Mouse (Mus musculus): ENCODE data around the gene Exoc6. TPM values are rescaled to one million over a fixed set of nuclear protein-coding genes. Genes with fewer than 3 reads are reported as not detected.

The Exoc6 gene
- polyA plus RNA-seq, 1 experiment = 20.3 TPM

GRCm38 (mm10) chr19:37667855-37668594 is 117.8 kb downstream of the Exoc6 start:
- Histone ChIP-seq H3K4me3 (ENCODE audit: insufficient read depth, low read length) (no peak overlapping the region), H3K27ac (ENCODE audit: insufficient read depth, low read length) (no peak overlapping the region), H3K4me1 (ENCODE audit: control insufficient read depth, insufficient read depth, low read length) (no peaks in the 10 kb centered on the region)
- no peak for TF ChIP-seq CTCF (IDR thresholded peaks at IDR 0.05; ENCODE audit: extremely low read depth, insufficient read depth, low read length)

- no peak overlapping the region for H3K27ac ChIP-seq (ENCODE audit: insufficient read depth, low read length)
- no peaks in the 10 kb centered on the region for H3K4me1 ChIP-seq (ENCODE audit: control insufficient read depth, insufficient read depth, low read length)
- TF ChIP-seq POLR2A (IDR thresholded peaks at IDR 0.05; ENCODE audit: extremely low read depth, insufficient read depth, low read length) (no peak), CTCF (IDR thresholded peaks at IDR 0.05; ENCODE audit: extremely low read depth, insufficient read depth, low read length) (no peak)
- H3K4me3 ChIP-seq (ENCODE audit: insufficient read depth, low read length) = no peak overlapping the region
These were observed 118.4 kb downstream of the Exoc6 start for GRCm38 (mm10) chr19:37668657-37669056.

GRCm38 (mm10) chr19:37669486-37669885 is 119.3 kb downstream of the Exoc6 start:
- Histone ChIP-seq H3K4me3 (ENCODE audit: insufficient read depth, low read length) (no peak overlapping the region), H3K4me1 (ENCODE audit: control insufficient read depth, insufficient read depth, low read length) (no peaks in the 10 kb centered on the region), H3K27ac (ENCODE audit: insufficient read depth, low read length) (no peak overlapping the region)
- TF ChIP-seq POLR2A (IDR thresholded peaks at IDR 0.05; ENCODE audit: extremely low read depth, insufficient read depth, low read length) = no peak
- no peak for TF ChIP-seq CTCF (IDR thresholded peaks at IDR 0.05; ENCODE audit: extremely low read depth, insufficient read depth, low read length)

- no peaks in the 10 kb centered on the region for H3K4me1 ChIP-seq (ENCODE audit: control insufficient read depth, insufficient read depth, low read length)
- no peak overlapping the region for H3K27ac ChIP-seq (ENCODE audit: insufficient read depth, low read length)
- TF ChIP-seq POLR2A (IDR thresholded peaks at IDR 0.05; ENCODE audit: extremely low read depth, insufficient read depth, low read length) (no peak), CTCF (IDR thresholded peaks at IDR 0.05; ENCODE audit: extremely low read depth, insufficient read depth, low read length) (no peak)
- H3K4me3 ChIP-seq (ENCODE audit: insufficient read depth, low read length) = no peak overlapping the region
These were observed 123.2 kb downstream of the Exoc6 start for GRCm38 (mm10) chr19:37673393-37673792.

GRCm38 (mm10) chr19:37685281-37685680 is 135.1 kb downstream of the Exoc6 start, which contains the start of gene Cyp26c1:
TSS of gene Cyp26c1 (plus strand) at chr19:37685581.
- H3K4me3 ChIP-seq (ENCODE audit: insufficient read depth, low read length) = no peak within 1 kb of the TSS
- TF ChIP-seq POLR2A (IDR thresholded peaks at IDR 0.05; ENCODE audit: extremely low read depth, insufficient read depth, low read length) (no peak), CTCF (IDR thresholded peaks at IDR 0.05; ENCODE audit: extremely low read depth, insufficient read depth, low read length) (no peak)
- H3K27ac ChIP-seq (ENCODE audit: insufficient read depth, low read length) = no peak within 1 kb of the TSS
- H3K4me1 ChIP-seq (ENCODE audit: control insufficient read depth, insufficient read depth, low read length) = no peaks in the 10 kb centered on the region

DNA sequence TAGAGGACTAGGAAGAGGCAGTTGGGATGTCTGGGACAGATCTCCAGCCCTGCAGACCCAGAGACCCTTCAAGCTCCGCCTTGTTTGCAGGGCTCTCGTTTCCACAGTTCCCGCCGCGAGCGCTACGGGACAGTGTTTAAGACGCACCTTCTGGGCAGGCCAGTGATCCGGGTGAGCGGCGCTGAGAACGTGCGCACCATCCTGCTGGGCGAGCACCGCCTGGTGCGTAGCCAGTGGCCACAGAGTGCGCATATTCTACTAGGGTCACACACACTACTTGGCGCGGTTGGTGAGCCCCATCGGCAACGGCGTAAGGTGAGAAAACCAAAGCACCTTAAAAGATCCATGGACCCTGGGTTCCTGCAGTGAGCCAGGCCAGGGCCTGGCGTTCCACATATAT is 136.1 kb downstream of the Exoc6 start:
- TF ChIP-seq POLR2A (IDR thresholded peaks at IDR 0.05; ENCODE audit: extremely low read depth, insufficient read depth, low read length) (no peak), CTCF (IDR thresholded peaks at IDR 0.05; ENCODE audit: extremely low read depth, insufficient read depth, low read length) (no peak)
- H3K4me3 ChIP-seq (ENCODE audit: insufficient read depth, low read length) = no peak overlapping the region

GRCm38 (mm10) chr19:37686941-37687850 is 137.0 kb downstream of the Exoc6 start:
- H3K27ac ChIP-seq (ENCODE audit: insufficient read depth, low read length) = no peak overlapping the region
- H3K4me1 ChIP-seq (ENCODE audit: control insufficient read depth, insufficient read depth, low read length) = no peaks in the 10 kb centered on the region
- H3K4me3 ChIP-seq (ENCODE audit: insufficient read depth, low read length) = no peak overlapping the region
- TF ChIP-seq POLR2A (IDR thresholded peaks at IDR 0.05; ENCODE audit: extremely low read depth, insufficient read depth, low read length) (no peak), CTCF (IDR thresholded peaks at IDR 0.05; ENCODE audit: extremely low read depth, insufficient read depth, low read length) (no peak)

More for the DNA sequence above, 136.1 kb downstream of the Exoc6 start:
- no peaks in the 10 kb centered on the region for H3K4me1 ChIP-seq (ENCODE audit: control insufficient read depth, insufficient read depth, low read length)
- H3K27ac ChIP-seq (ENCODE audit: insufficient read depth, low read length) = no peak overlapping the region

GRCm38 (mm10) chr19:37689478-37689877 is 139.3 kb downstream of the Exoc6 start:
- H3K4me1 ChIP-seq (ENCODE audit: control insufficient read depth, insufficient read depth, low read length) = no peaks in the 10 kb centered on the region
- no peak overlapping the region for H3K4me3 ChIP-seq (ENCODE audit: insufficient read depth, low read length)
- H3K27ac ChIP-seq (ENCODE audit: insufficient read depth, low read length) = no peak overlapping the region
- no peak for TF ChIP-seq CTCF (IDR thresholded peaks at IDR 0.05; ENCODE audit: extremely low read depth, insufficient read depth, low read length)
- TF ChIP-seq POLR2A (IDR thresholded peaks at IDR 0.05; ENCODE audit: extremely low read depth, insufficient read depth, low read length) = no peak

DNA sequence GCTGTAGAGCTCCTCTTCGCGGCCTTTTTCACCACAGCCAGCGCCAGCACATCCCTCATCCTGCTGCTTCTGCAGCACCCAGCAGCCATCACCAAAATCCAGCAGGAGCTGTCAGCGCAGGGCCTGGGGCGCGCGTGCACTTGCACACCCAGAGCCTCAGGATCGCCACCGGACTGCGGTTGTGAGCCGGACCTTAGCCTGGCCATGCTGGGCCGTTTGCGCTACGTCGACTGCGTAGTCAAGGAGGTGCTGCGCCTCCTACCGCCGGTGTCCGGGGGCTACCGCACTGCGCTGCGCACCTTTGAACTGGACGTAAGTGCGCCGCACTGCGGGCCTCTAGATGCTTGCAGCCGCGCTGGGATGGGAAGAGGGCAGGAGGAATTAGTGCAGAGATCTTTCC is 140.5 kb downstream of the Exoc6 start:
- no peak overlapping the region for H3K27ac ChIP-seq (ENCODE audit: insufficient read depth, low read length)
- TF ChIP-seq CTCF (IDR thresholded peaks at IDR 0.05; ENCODE audit: extremely low read depth, insufficient read depth, low read length) (no peak), POLR2A (IDR thresholded peaks at IDR 0.05; ENCODE audit: extremely low read depth, insufficient read depth, low read length) (no peak)
- no peak overlapping the region for H3K4me3 ChIP-seq (ENCODE audit: insufficient read depth, low read length)
- no peaks in the 10 kb centered on the region for H3K4me1 ChIP-seq (ENCODE audit: control insufficient read depth, insufficient read depth, low read length)

Data from cortical plate, adult 2 months (tissue).